ENCODE assay signal across 25 mouse cellular contexts in genomic region chr4:133035946-133036345, GRCm38 (mm10). TPM values are rescaled to one million over a fixed set of nuclear protein-coding genes. Genes with fewer than 3 reads are reported as not detected.
DNase-seq lines count a peak whose midpoint lies in the region; ATAC-seq and TF ChIP-seq lines count a peak whose summit lies in the region.
"Had no signal": no experiment of that assay in that cellular context is flagged by ENCODE, and none has a peak within 500 bp of the region (broad histone marks: within the 10 kb centered on the region; RNA-seq: fewer than 3 reads in every experiment).

No protein-coding gene starts in this region.

- H3K27me3 ChIP-seq in heart, embryonic 15.5 days, result no peaks in the 10 kb centered on the region
- no peaks in the 10 kb centered on the region for H3K27me3 ChIP-seq in kidney, embryonic 15.5 days
- H3K27me3 ChIP-seq in neural tube, embryonic 15.5 days (replicated peaks), result no peaks in the 10 kb centered on the region
- H3K27me3 ChIP-seq: limb, embryonic 13.5 days had no signal

- no peaks in the 10 kb centered on the region for H3K9me3 ChIP-seq in heart, embryonic 15.5 days (replicated peaks)
- H3K9me3 ChIP-seq in kidney, embryonic 15.5 days (replicated peaks), result no peaks in the 10 kb centered on the region
- no peaks in the 10 kb centered on the region for H3K9me3 ChIP-seq in neural tube, embryonic 15.5 days (replicated peaks)
- H3K9me3 ChIP-seq: embryonic facial prominence, embryonic 12.5 days; limb, embryonic 13.5 days; liver, embryonic 12.5 days; midbrain, embryonic 13.5 days had no signal

- no peak overlapping the region for H3K9ac ChIP-seq in heart, embryonic 15.5 days
- H3K9ac ChIP-seq in kidney, embryonic 15.5 days, result no peak overlapping the region
- H3K9ac ChIP-seq in neural tube, embryonic 15.5 days (replicated peaks), result no peak overlapping the region
- H3K9ac ChIP-seq: embryonic facial prominence, embryonic 12.5 days; limb, embryonic 13.5 days; liver, embryonic 12.5 days; midbrain, embryonic 13.5 days had no signal

- no peak for TF ChIP-seq CTCF in gastrocnemius, adult 2 months (IDR thresholded peaks at IDR 0.05)

- peaks cover 62% of the 10 kb centered on the region for H3K4me1 ChIP-seq in heart, embryonic 15.5 days (replicated peaks)
- peaks cover 68% of the 10 kb centered on the region for H3K4me1 ChIP-seq in kidney, embryonic 15.5 days
- H3K4me1 ChIP-seq in neural tube, embryonic 15.5 days, result peaks cover 59% of the 10 kb centered on the region

- peak overlapping the region; percentile 16; the same call in 1 of the 2 replicates for H3K4me3 ChIP-seq in gastrocnemius, adult 2 months
- H3K4me3 ChIP-seq in heart, embryonic 15.5 days, result no peak overlapping the region
- no peak overlapping the region for H3K4me3 ChIP-seq in kidney, embryonic 15.5 days (replicated peaks)
- no peak overlapping the region for H3K4me3 ChIP-seq in neural tube, embryonic 15.5 days (replicated peaks)
- H3K4me3 ChIP-seq: embryonic facial prominence, embryonic 12.5 days; limb, embryonic 13.5 days; liver, embryonic 12.5 days; midbrain, embryonic 13.5 days had no signal

- intact Hi-C loops in gastrocnemius, adult 2 months (cut with DNase I), result no loop called here

- H3K27ac ChIP-seq in gastrocnemius, adult 2 months, result peak overlapping the region; percentile 94
- peak overlapping the region; percentile 41 for H3K27ac ChIP-seq in heart, embryonic 15.5 days
- H3K27ac ChIP-seq in kidney, embryonic 15.5 days, result no peak overlapping the region
- 0 out of 2 replicates have a peak overlapping the region, but pooled peaks have one; percentile 2 for H3K27ac ChIP-seq in neural tube, embryonic 15.5 days (replicated peaks)
- H3K27ac ChIP-seq: embryonic facial prominence, embryonic 12.5 days; liver, embryonic 12.5 days; midbrain, embryonic 13.5 days had no signal

- WGBS in heart, embryonic 15.5 days, result 61% methylated on average over 3 of the region's 3 CpGs
- 75% methylated on average over 3 of the region's 3 CpGs for WGBS in kidney, embryonic 15.5 days
- 63% methylated on average over 3 of the region's 3 CpGs for WGBS in neural tube, embryonic 15.5 days

- DNase-seq in gastrocnemius, adult 2 months, result no peak
- DNase-seq in gastrocnemius, adult 18-20 months (ENCODE audit: low spot score), result no peak
- DNase-seq in heart, postnatal 4 days, result no peak
- peak; percentile 37 for DNase-seq in kidney, adult 18-20 months
- no peak for DNase-seq in neural tube, embryonic 10.5 days (ENCODE audit: extremely low spot score, low spot score)
- DNase-seq: cerebellum, adult 11-12 months; cerebellum, adult 9-11 months; embryo, embryonic 11 days; gastrocnemius, postnatal 36 days; kidney, adult 11 months; lung, adult 18-20 months; lung, postnatal 4 days; retina, postnatal 1 day; right cerebral cortex, postnatal 14 days; thymus, postnatal 4 days had no signal

- H3K36me3 ChIP-seq in heart, embryonic 15.5 days, result no peaks in the 10 kb centered on the region
- H3K36me3 ChIP-seq in kidney, embryonic 15.5 days, result peaks cover 11% of the 10 kb centered on the region
- no peaks in the 10 kb centered on the region for H3K36me3 ChIP-seq in neural tube, embryonic 15.5 days
- H3K36me3 ChIP-seq: embryonic facial prominence, embryonic 12.5 days; liver, embryonic 12.5 days; midbrain, embryonic 13.5 days had no signal

- no peak for ATAC-seq in heart, embryonic 15.5 days (replicated peaks; ENCODE audit: insufficient number of reproducible peaks, insufficient read depth, low FRiP score, low read depth)
- ATAC-seq in kidney, embryonic 15.5 days (replicated peaks; ENCODE audit: low FRiP score), result no peak
- ATAC-seq in neural tube, embryonic 15.5 days (ENCODE audit: low FRiP score), result no peak
- ATAC-seq: forebrain, embryonic 14.5 days; inflammation-experienced regulatory T-cells, adult 6 months; liver, embryonic 12.5 days; lung, postnatal 0 days; midbrain, embryonic 13.5 days had no signal

- no peak overlapping the region for H3K4me2 ChIP-seq in heart, embryonic 15.5 days
- no peak overlapping the region for H3K4me2 ChIP-seq in kidney, embryonic 15.5 days
- no peak overlapping the region for H3K4me2 ChIP-seq in neural tube, embryonic 15.5 days
- H3K4me2 ChIP-seq: embryonic facial prominence, embryonic 12.5 days; limb, embryonic 13.5 days; liver, embryonic 12.5 days; midbrain, embryonic 13.5 days had no signal

RNA-seq across cellular contexts. Expression of gene Ahdc1, which starts 24.9 kb away (rescaled TPM):
- 10 to 100 TPM; 30.2 to 55.1 TPM for total RNA-seq in gastrocnemius, adult 2 months (2021)
- 10 to 100 TPM; 40.6 to 41.6 TPM for total RNA-seq in gastrocnemius, adult 18-20 months (2021)
- 6.3 and 8.5 TPM in 2 replicates for polyA plus RNA-seq in heart, embryonic 15.5 days (2015; fragmentation: Nextera tagmentation; extraction: Ambion mirVana)
- total RNA-seq in heart, postnatal 4 days (2021), result 10 to 100 TPM; 41.1 to 48.7 TPM
- polyA plus RNA-seq in kidney, embryonic 15.5 days (2015; fragmentation: Nextera tagmentation; extraction: Ambion mirVana), result 7.4 and 10.1 TPM in 2 replicates
- polyA plus RNA-seq in neural tube, embryonic 15.5 days (2015; fragmentation: Nextera tagmentation; extraction: Ambion mirVana), result 11.0 TPM in 2 replicates
